Mouse (Mus musculus) CH12.LX (cell line): ENCODE measurements around the gene Tanc2. TPM values are rescaled to one million over a fixed set of nuclear protein-coding genes. Genes with fewer than 3 reads are reported as not detected.

Source experiments
- DNase-seq: peaks from one replicate; pipeline ENCODE4 v3.0.0-alpha.2; 2013; ENCODE audit errors: extremely low read depth
- H3K27ac ChIP-seq: 2 replicates; pipeline ENCODE4 v1.5.1; 2012; ENCODE audit warnings: low read depth, mild to moderate bottlenecking, control low read depth, moderate library complexity; ENCODE audit not compliant: insufficient read depth
- H3K27me3 ChIP-seq: replicated peaks from 2 replicates; pipeline ENCODE3; 2012; ENCODE audit warnings: inconsistent platforms
- H3K36me3 ChIP-seq, 2 experiments: replicated peaks in 1 of 2; 2 replicates each; pipeline versions ENCODE3 to v1.6.1; 2012; ENCODE audit warnings: inconsistent platforms in 1 of 2, low read length in 1 of 2, mild to moderate bottlenecking in 1 of 2, mixed read lengths in 1 of 2, moderate library complexity in 1 of 2; ENCODE audit not compliant: control insufficient read depth in 1 of 2, insufficient read depth in 1 of 2
- H3K4me1 ChIP-seq, 2 experiments: 2 replicates each; pipeline ENCODE4 v1.6.1; 2012; ENCODE audit warnings: inconsistent platforms in 1 of 2, moderate library complexity in 1 of 2; ENCODE audit not compliant: insufficient read depth in 2 of 2, control insufficient read depth in 1 of 2
- H3K4me2 ChIP-seq: 2 replicates; pipeline ENCODE4 v1.6.1; 2012; ENCODE audit warnings: low read depth, mild to moderate bottlenecking, control low read depth; ENCODE audit not compliant: poor library complexity, insufficient read depth, severe bottlenecking
- H3K4me3 ChIP-seq, 3 experiments: fragments of 150-350 bp in 1 of 3; sonication (generic) in 1 of 3; replicated peaks in 1 of 3; 2 replicates each; pipeline versions ENCODE3 to v1.5.1; 2011 to 2012; ENCODE audit warnings: low read depth in 2 of 3, low read length in 2 of 3, mild to moderate bottlenecking in 2 of 3, moderate library complexity in 2 of 3, control low read depth in 1 of 3, improper control_type of control experiment in 1 of 3, inconsistent platforms in 1 of 3, mixed read lengths in 1 of 3; ENCODE audit not compliant: poor library complexity in 1 of 3
- H3K79me2 ChIP-seq: replicated peaks from 2 replicates; pipeline ENCODE4 v1.6.1; 2012; ENCODE audit warnings: mild to moderate bottlenecking, moderate library complexity; ENCODE audit not compliant: control insufficient read depth, poor library complexity, insufficient read depth, severe bottlenecking; ENCODE audit errors: extremely low read depth
- H3K9ac ChIP-seq: 2 replicates; pipeline ENCODE4 v1.6.1; 2012; ENCODE audit warnings: low read depth, mild to moderate bottlenecking, control low read depth, moderate library complexity; ENCODE audit not compliant: insufficient read depth
- H3K9me3 ChIP-seq: replicated peaks from 2 replicates; pipeline ENCODE3; 2012; ENCODE audit warnings: low read length, inconsistent platforms, mixed read lengths
- CHD1 ChIP-seq: IDR thresholded peaks from 2 replicates; pipeline ENCODE4 v1.6.1; 2012; ENCODE audit warnings: low read depth, low read length, improper control_type of control experiment, inconsistent platforms
- CHD2 ChIP-seq: IDR thresholded peaks from 2 replicates; pipeline ENCODE4 v1.6.1; 2011; ENCODE audit warnings: low read length, improper control_type of control experiment
- CTCF ChIP-seq, 2 experiments: IDR thresholded peaks in 1 of 2; conservative IDR thresholded peaks in 1 of 2; 2 replicates each; pipeline ENCODE4 v1.5.1; 2011 to 2012; ENCODE audit warnings: low read depth in 2 of 2, low read length in 2 of 2, improper control_type of control experiment in 1 of 2, inconsistent platforms in 1 of 2, mild to moderate bottlenecking in 1 of 2, moderate library complexity in 1 of 2
- E2F4 ChIP-seq: IDR thresholded peaks from 2 replicates; pipeline ENCODE4 v1.6.1; 2011; ENCODE audit warnings: low read depth, low read length, improper control_type of control experiment; ENCODE audit not compliant: insufficient replicate concordance
- ELF1 ChIP-seq: IDR thresholded peaks from 2 replicates; pipeline ENCODE4 v1.6.1; 2014; ENCODE audit warnings: low read depth, mild to moderate bottlenecking, inconsistent platforms, low read length, improper control_type of control experiment
- EP300 ChIP-seq: IDR thresholded peaks from 2 replicates; pipeline ENCODE4 v1.6.1; 2011; ENCODE audit warnings: low read length, improper control_type of control experiment
- GABPA ChIP-seq: IDR thresholded peaks from 2 replicates; pipeline ENCODE4 v1.6.1; 2012; ENCODE audit warnings: low read depth, low read length, improper control_type of control experiment, inconsistent platforms; ENCODE audit not compliant: insufficient replicate concordance
- JUN ChIP-seq: IDR thresholded peaks from 2 replicates; pipeline ENCODE4 v1.6.1; 2011; ENCODE audit warnings: low read depth, mild to moderate bottlenecking, low read length, improper control_type of control experiment, moderate library complexity; ENCODE audit not compliant: insufficient read depth
- MAFK ChIP-seq: IDR thresholded peaks from 2 replicates; pipeline ENCODE4 v1.6.1; 2011; ENCODE audit warnings: low read length, improper control_type of control experiment; ENCODE audit not compliant: insufficient replicate concordance
- MAZ ChIP-seq: IDR thresholded peaks from 2 replicates; pipeline ENCODE4 v1.6.1; 2012; ENCODE audit warnings: low read depth, mild to moderate bottlenecking, inconsistent platforms, low read length, improper control_type of control experiment, moderate library complexity
- MEF2A ChIP-seq: IDR thresholded peaks from 2 replicates; pipeline ENCODE4 v1.6.1; 2014; ENCODE audit warnings: low read depth, mild to moderate bottlenecking, inconsistent platforms, low read length, improper control_type of control experiment, borderline replicate concordance
- MXI1 ChIP-seq: IDR thresholded peaks from 2 replicates; pipeline ENCODE4 v1.6.1; 2011; ENCODE audit warnings: mild to moderate bottlenecking, low read depth, low read length, improper control_type of control experiment
- MYC ChIP-seq: IDR thresholded peaks from 2 replicates; pipeline ENCODE4 v1.6.1; 2011; ENCODE audit warnings: low read depth, mild to moderate bottlenecking, improper control_type of control experiment, low read length
- PAX5 ChIP-seq: IDR thresholded peaks from 2 replicates; pipeline ENCODE4 v1.6.1; 2012; ENCODE audit warnings: low read length, inconsistent platforms, mixed read lengths
- POLR2AphosphoS2 ChIP-seq: IDR thresholded peaks from 2 replicates; pipeline ENCODE4 v1.6.1; 2011; ENCODE audit warnings: low read depth, low read length, improper control_type of control experiment
- RAD21 ChIP-seq: IDR thresholded peaks from 2 replicates; pipeline ENCODE4 v1.6.1; 2011; ENCODE audit warnings: low read depth, mild to moderate bottlenecking, low read length, improper control_type of control experiment, moderate library complexity
- RCOR1 ChIP-seq: conservative IDR thresholded peaks from 2 replicates; pipeline ENCODE4 v1.6.1; 2012; ENCODE audit warnings: low read depth, mild to moderate bottlenecking, inconsistent platforms, low read length, improper control_type of control experiment
- TBP ChIP-seq: conservative IDR thresholded peaks from 2 replicates; pipeline ENCODE4 v1.6.1; 2011; ENCODE audit warnings: low read depth, low read length, improper control_type of control experiment
- TCF12 ChIP-seq: IDR thresholded peaks from 2 replicates; pipeline ENCODE4 v1.6.1; 2014; ENCODE audit warnings: low read depth, mild to moderate bottlenecking, inconsistent platforms, low read length, improper control_type of control experiment
- USF1 ChIP-seq: IDR thresholded peaks from 2 replicates; pipeline ENCODE4 v1.6.1; 2014; ENCODE audit warnings: low read depth, mild to moderate bottlenecking, inconsistent platforms, low read length, improper control_type of control experiment
- ZC3H11A ChIP-seq: IDR thresholded peaks from 2 replicates; pipeline ENCODE4 v1.6.1; 2012; ENCODE audit warnings: low read depth, mild to moderate bottlenecking, inconsistent platforms, low read length, improper control_type of control experiment
- ZKSCAN1 ChIP-seq: IDR thresholded peaks from 2 replicates; pipeline ENCODE4 v1.6.1; 2012; ENCODE audit warnings: low read depth, inconsistent platforms, low read length, improper control_type of control experiment, borderline replicate concordance
- ZMIZ1 ChIP-seq: IDR thresholded peaks from 2 replicates; pipeline ENCODE4 v1.6.1; 2012; ENCODE audit warnings: low read depth, mild to moderate bottlenecking, inconsistent platforms, low read length, improper control_type of control experiment
- dilution Hi-C: fragments of 300-500 bp; cut with MboI; formaldehyde crosslinking; loops from 2 replicates; pipeline ENCODE4 v1.14.3; 2020; ENCODE audit warnings: low sequenced_read_pairs; ENCODE audit not compliant: extremely low pct_unique_long_range_greater_than_20kb, extremely low pct_ligation_motif_present
- in situ Hi-C: fragments of 300-500 bp; cut with MboI; formaldehyde crosslinking; loops from 3 replicates; pipeline ENCODE4 v1.14.3; 2019; ENCODE audit warnings: low sequenced_read_pairs, low pct_ligation_motif_present, low pct_unique_long_range_greater_than_20kb, mixed read lengths
- polyA plus RNA-seq: library from polyadenylated mRNA; unstranded; fragments of >175 nt; gene quantifications from 2 replicates; pipeline ENCODE4 v1.2.1, GENCODE M21; 2012; ENCODE audit warnings: low read depth; ENCODE audit not compliant: insufficient read length
- total RNA-seq, 2 experiments: library from RNA; depleted of rRNA; stranded (reverse); fragments of 300-350 nt in 1 of 2; fragments of >200 nt in 1 of 2; gene quantifications; 2 replicates each; pipeline ENCODE4 v1.2.3; 2012 to 2014

Tanc2 gene
- total and polyA plus RNA-seq, 3 experiments, result 2.6 to 10.4 (median 3.2) TPM

DNA sequence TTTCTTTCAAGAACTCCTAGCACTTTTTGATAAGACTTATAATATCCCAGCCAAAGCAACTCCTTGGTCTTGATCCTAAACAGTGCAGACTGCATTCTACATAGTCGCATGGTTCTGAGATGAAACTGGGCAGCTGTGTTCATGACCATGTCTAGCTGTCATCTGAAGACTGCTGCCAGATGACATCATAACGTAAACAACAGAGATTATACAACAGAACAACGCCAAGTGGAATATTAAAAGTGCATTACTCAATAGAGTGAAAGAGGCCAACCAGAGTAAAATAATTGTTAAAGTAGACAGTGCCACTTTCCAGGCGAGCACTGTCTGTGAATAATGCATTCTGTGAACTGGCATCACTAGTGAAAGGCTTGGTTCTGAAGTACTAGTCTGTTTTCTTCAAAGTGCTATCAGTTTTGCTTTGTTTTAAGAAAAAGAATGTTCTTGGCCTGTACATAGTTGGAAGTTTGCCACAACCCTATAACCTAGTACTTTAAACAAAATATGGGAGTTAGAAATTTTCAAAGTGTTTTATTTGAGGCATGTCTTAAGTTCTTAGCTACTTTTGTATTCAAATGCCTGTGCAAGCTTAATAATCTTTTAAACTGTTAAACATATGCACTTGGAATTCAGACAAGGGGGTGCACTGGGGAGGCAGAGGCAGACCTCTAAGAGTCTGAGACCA, 315.9 kb downstream of the Tanc2 start:
- no peak for TF ChIP-seq MEF2A
- no peak for TF ChIP-seq JUN
- TF ChIP-seq, all 38 proteins: peak for 0
- no peak overlapping the region for H3K9ac ChIP-seq
- peaks cover 0 to 16% of the 10 kb centered on the region in 2 experiments; a peak in 2 of 4 replicates for H3K4me1 ChIP-seq
- peaks cover 0 to 23% of the 10 kb centered on the region in 2 experiments for H3K36me3 ChIP-seq
- in situ Hi-C loops (no loop called here), dilution Hi-C loops (no loop called here)
- H3K4me2 ChIP-seq, result no peak overlapping the region
- H3K4me3 ChIP-seq, result no peak overlapping the region
- H3K9me3 ChIP-seq, result no peaks in the 10 kb centered on the region
- DNase-seq, result no peak
- H3K27ac ChIP-seq, result no peak overlapping the region
- no peaks in the 10 kb centered on the region for H3K79me2 ChIP-seq
- no peaks in the 10 kb centered on the region for H3K27me3 ChIP-seq

DNA sequence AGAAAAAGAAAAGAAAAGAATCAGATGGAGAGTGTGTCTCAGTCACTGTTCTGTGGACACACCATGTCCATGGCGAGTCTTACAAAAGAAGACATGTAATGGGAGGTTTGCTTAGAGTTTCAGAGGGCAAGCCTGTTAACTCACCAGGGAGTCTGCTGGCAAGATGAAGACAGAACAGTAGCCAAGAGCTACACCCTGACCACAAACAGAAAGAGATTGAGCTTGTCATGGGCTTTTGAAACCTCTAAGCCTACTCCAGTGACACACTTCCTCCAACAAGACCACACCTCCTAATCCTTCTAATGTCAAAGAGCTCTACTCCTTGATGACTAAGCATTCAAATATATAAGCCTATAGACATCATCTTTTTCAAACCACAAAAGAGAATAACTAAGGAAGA, 317.6 kb downstream of the Tanc2 start:
- H3K4me3 ChIP-seq, result no peak overlapping the region
- no peaks in the 10 kb centered on the region for H3K9me3 ChIP-seq
- no peak overlapping the region for H3K9ac ChIP-seq
- H3K4me2 ChIP-seq, result no peak overlapping the region
- peaks cover 0 to 23% of the 10 kb centered on the region in 2 experiments for H3K36me3 ChIP-seq
- in situ Hi-C loops, result no loop called here
- no peaks in the 10 kb centered on the region for H3K27me3 ChIP-seq
- no peaks in the 10 kb centered on the region for H3K79me2 ChIP-seq
- peak; percentile 7 for DNase-seq
- peaks cover 0 to 6% of the 10 kb centered on the region in 2 experiments; a peak in 2 of 4 replicates for H3K4me1 ChIP-seq
- dilution Hi-C loops, result no loop called here
- no peak for TF ChIP-seq CHD1
- TF ChIP-seq MAZ, result no peak
- TF ChIP-seq ELF1, result no peak
- TF ChIP-seq TBP, result no peak
- TF ChIP-seq POLR2AphosphoS2, result no peak
- TF ChIP-seq USF1, result no peak
- TF ChIP-seq MAFK, result no peak
- no peak for TF ChIP-seq CHD2
- TF ChIP-seq, all 38 proteins: peak for 0
- H3K27ac ChIP-seq, result no peak overlapping the region

DNA sequence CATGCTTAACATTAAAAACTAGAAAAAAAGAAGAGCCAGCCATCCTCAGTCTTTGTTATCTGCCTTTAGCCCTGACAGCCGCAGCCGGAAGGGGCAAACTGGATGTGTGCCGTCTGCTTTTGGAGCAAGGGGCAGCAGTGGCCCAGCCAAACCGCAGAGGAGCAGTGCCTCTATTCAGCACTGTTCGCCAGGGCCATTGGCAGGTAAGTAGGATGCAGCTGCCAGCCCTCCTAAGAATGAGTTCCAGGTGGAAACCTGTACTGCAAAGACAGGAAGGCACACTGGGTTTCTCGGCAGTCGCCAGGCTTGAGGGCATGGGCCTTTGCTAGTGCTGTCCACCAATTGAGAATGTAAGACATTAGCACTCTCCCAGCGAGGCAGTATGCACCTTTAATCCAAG, 319.1 kb downstream of the Tanc2 start:
- Histone ChIP-seq H3K4me3 (no peak overlapping the region), H3K9me3 (no peaks in the 10 kb centered on the region), H3K9ac (no peak overlapping the region), H3K4me2 (no peak overlapping the region), H3K79me2 (no peaks in the 10 kb centered on the region), H3K27me3 (no peaks in the 10 kb centered on the region), H3K36me3 (peaks cover 0 to 31% of the 10 kb centered on the region in 2 experiments), H3K27ac (no peak overlapping the region), H3K4me1 (0 out of 4 replicates have a peak, but pooled peaks cover 0 to 3% of the 10 kb centered on the region in 2 experiments)
- TF ChIP-seq ZMIZ1 (no peak), MYC (no peak), ZKSCAN1 (no peak), EP300 (no peak), MAZ (no peak), PAX5 (no peak), MEF2A (no peak), E2F4 (no peak), TCF12 (no peak), GABPA (no peak), CTCF (conservative IDR thresholded peaks at IDR 0.05 in 1 of 2, IDR thresholded peaks at IDR 0.05 in 1 of 2; ENCODE audit: low read depth in 2 of 2, low read length in 2 of 2) (no peak), JUN (no peak), RAD21 (no peak), USF1 (no peak), MXI1 (no peak), RCOR1 (no peak), TBP (no peak), ZC3H11A (no peak)
- dilution Hi-C loops (no loop called here), in situ Hi-C loops (no loop called here)
- DNase-seq, result no peak
